11 mouse cellular contexts compared by ENCODE assay signal in genomic region chr10:20348894-20349293, GRCm38 (mm10). TPM values are rescaled to one million over a fixed set of nuclear protein-coding genes. Genes with fewer than 3 reads are reported as not detected.
DNase-seq lines count a peak whose midpoint lies in the region; ATAC-seq and TF ChIP-seq lines count a peak whose summit lies in the region.
"Had no signal": no experiment of that assay in that cellular context is flagged by ENCODE, and none has a peak within 500 bp of the region (broad histone marks: within the 10 kb centered on the region; RNA-seq: fewer than 3 reads in every experiment).

No protein-coding gene starts in this region.

- H3K4me3 ChIP-seq in heart, adult 2 months = no peak overlapping the region
- no peak overlapping the region for H3K4me3 ChIP-seq in lung, postnatal 0 days (ENCODE audit: low read depth, low read length)
- peak overlapping the region; percentile 33 for H3K4me3 ChIP-seq in myocyte

- TF ChIP-seq POLR2A in heart, adult 2 months (IDR thresholded peaks at IDR 0.05; ENCODE audit: insufficient read depth, low read depth, low read length) = no peak
- TF ChIP-seq POLR2A in myocyte (IDR thresholded peaks at IDR 0.05; ENCODE audit: insufficient read length, low read depth) = no peak

- no peak overlapping the region for H3ac ChIP-seq in myocyte (ENCODE audit: control insufficient read depth, insufficient read length)

- H3K27ac ChIP-seq in heart, adult 2 months = no peak overlapping the region
- H3K27ac ChIP-seq in lung, postnatal 0 days (ENCODE audit: low read length) = no peak overlapping the region

- H3K9ac ChIP-seq in heart, adult 2 months (ENCODE audit: low read depth, low read length) = no peak overlapping the region
- H3K9ac ChIP-seq in lung, postnatal 0 days (replicated peaks; ENCODE audit: low read depth) = no peak overlapping the region

- no peaks in the 10 kb centered on the region for H3K79me2 ChIP-seq in heart, adult 2 months (replicated peaks; ENCODE audit: control insufficient read depth, insufficient read depth, low read length)
- no peaks in the 10 kb centered on the region for H3K79me2 ChIP-seq in myocyte (ENCODE audit: control insufficient read depth, insufficient read depth)

- 76% methylated on average over 2 of the region's 2 CpGs for WGBS in heart, adult 2 months
- whole genome bisulfite sequencing in lung, postnatal 0 days = 75% methylated on average over 2 of the region's 2 CpGs

- TF ChIP-seq EP300 in heart, adult 2 months (IDR thresholded peaks at IDR 0.05; ENCODE audit: insufficient read depth, low read depth, low read length) = no peak
- TF ChIP-seq EP300 in lung, postnatal 0 days (IDR thresholded peaks at IDR 0.05) = no peak

- ATAC-seq in lung, postnatal 0 days = no peak

- H3K4me1 ChIP-seq in heart, adult 2 months (ENCODE audit: control insufficient read depth, insufficient read depth, low read length) = peaks cover 2% of the 10 kb centered on the region
- peaks cover 4% of the 10 kb centered on the region; the same call in 1 of the 2 replicates for H3K4me1 ChIP-seq in lung, postnatal 0 days (ENCODE audit: insufficient read depth, low read depth, low read length)

- peak; percentile 18 for DNase-seq in heart, adult 11 months
- DNase-seq in heart, adult 2 months = no peak
- DNase-seq in lung, postnatal 0 days (ENCODE audit: low spot score) = peak; percentile 29
- no peak for DNase-seq in lung, postnatal 25 days (ENCODE audit: low spot score)
- DNase-seq in induced T-regulatory cell, adult 2 months (ENCODE audit: low read depth) = peak; percentile 16
- DNase-seq in spleen, adult 12 weeks (ENCODE audit: low spot score) = no peak
- DNase-seq in retina, postnatal 1 day = no peak
- DNase-seq: cerebellum, postnatal 36 days; heart, postnatal 4 days; kidney, postnatal 14 days had no signal

- H3K4me2 ChIP-seq in lung, postnatal 0 days (replicated peaks; ENCODE audit: low read depth, low read length) = no peak overlapping the region
- H3K4me2 ChIP-seq in myocyte (ENCODE audit: low read depth) = peak overlapping the region; percentile 14

- intact Hi-C loops in heart, adult 2 months (cut with DNase I) = loop anchor here (5.0 kb wide), 1 partner anchor 37 kb away; the partner anchor contains the start of gene Bclaf1

- H3K36me3 ChIP-seq in heart, adult 2 months (ENCODE audit: control insufficient read depth, insufficient read depth, low read length) = no peaks in the 10 kb centered on the region; the same call in 1 of the 2 replicates
- 0 out of 2 replicates have a peak, but pooled peaks cover 4% of the 10 kb centered on the region for H3K36me3 ChIP-seq in lung, postnatal 0 days (ENCODE audit: insufficient read depth, low read length)
- H3K36me3 ChIP-seq in myocyte (ENCODE audit: control insufficient read depth, insufficient read depth) = peaks cover 15% of the 10 kb centered on the region

- TF ChIP-seq CTCF in heart, adult 2 months (IDR thresholded peaks at IDR 0.05) = no peak
- no peak for TF ChIP-seq CTCF in lung, postnatal 0 days (IDR thresholded peaks at IDR 0.05)

- H3K9me3 ChIP-seq in lung, postnatal 0 days (ENCODE audit: low read length) = no peaks in the 10 kb centered on the region

- no peaks in the 10 kb centered on the region for H3K27me3 ChIP-seq in heart, adult 2 months (ENCODE audit: control insufficient read depth, insufficient read depth, low read length)
- no peaks in the 10 kb centered on the region for H3K27me3 ChIP-seq in lung, postnatal 0 days (replicated peaks; ENCODE audit: insufficient read depth, low read length)
- no peaks in the 10 kb centered on the region for H3K27me3 ChIP-seq in myocyte (ENCODE audit: control insufficient read depth, insufficient read depth, insufficient read length)

TF ChIP-seq in myocyte, 11 proteins besides CTCF, POLR2A, EP300 and RAD21:
- no peak for TF ChIP-seq TCF3 (IDR thresholded peaks at IDR 0.05; ENCODE audit: insufficient read length, low read depth)
TF ChIP-seq in myocyte: peak in this region for 0.

RNA-seq across cellular contexts. Expression of gene Mtfr2, which starts 1.3 kb away (rescaled TPM):
- total RNA-seq in heart, adult 2 months (2021) = not detected
- polyA plus RNA-seq in heart, adult 2 months (2012; rRNA removed) = 0.12 and 0.38 TPM in 2 replicates
- 0.29 and 0.63 TPM in 2 replicates for polyA plus RNA-seq in lung, postnatal 0 days (2015; fragmentation: Nextera tagmentation; extraction: Ambion mirVana)
- polyA plus RNA-seq in myocyte (2012; fragmentation: generic; extraction: Trizol) = 1.3 TPM

RNA-seq across cellular contexts. Expression of gene Bclaf1, which starts 36.6 kb away (rescaled TPM):
- 10 to 100 TPM; 44.1 to 53.3 TPM for total RNA-seq in heart, adult 2 months (2021)
- polyA plus RNA-seq in heart, adult 2 months (2012; rRNA removed) = 12.3 and 26.9 TPM in 2 replicates
- 54.2 and 60.5 TPM in 2 replicates for polyA plus RNA-seq in lung, postnatal 0 days (2015; fragmentation: Nextera tagmentation; extraction: Ambion mirVana)
- polyA plus RNA-seq in myocyte (2012; fragmentation: generic; extraction: Trizol) = 12.5 TPM

Comparison
In these comparisons a context has a peak if more than half of its experiments do, and no peak if none do; other contexts are left out.
1. DNase-seq: peak in heart, adult 11 months (single experiment), lung, postnatal 0 days (single experiment) and induced T-regulatory cell, adult 2 months (single experiment); none in heart, adult 2 months (0 of 2), lung, postnatal 25 days (single experiment), spleen, adult 12 weeks (single experiment) and retina, postnatal 1 day (single experiment).